Mouse (Mus musculus) heart, adult 2 months (tissue): ENCODE results near the gene Chst12.

ENCODE experiments used
- CTCF ChIP-seq: fragments of 200-600 bp; IDR thresholded peaks from 2 replicates; pipeline ENCODE4 v1.8.1; 2022; ENCODE audit warnings: antibody characterized with exemption, mild to moderate bottlenecking, moderate library complexity
- EP300 ChIP-seq: fragments of 200-500 bp; IDR thresholded peaks from 2 replicates; pipeline ENCODE4 v1.6.1; 2011; ENCODE audit warnings: low read depth, low read length, control low read depth; ENCODE audit not compliant: insufficient read depth
- POLR2A ChIP-seq: fragments of 200-500 bp; IDR thresholded peaks from 2 replicates; pipeline ENCODE4 v1.6.1; 2011; ENCODE audit warnings: mild to moderate bottlenecking, low read depth, low read length, control low read depth; ENCODE audit not compliant: insufficient read depth

GRCm38 (mm10) chr5:140565856-140566255 lies 60.5 kb downstream of the Chst12 start:
- TF ChIP-seq POLR2A, result no peak
- TF ChIP-seq CTCF, result peak; percentile 75
- TF ChIP-seq EP300, result no peak
